Mouse (Mus musculus) olfactory bulb, adult 2 months (tissue): Measurements from ENCODE around the gene Tmbim4.

ENCODE experiments used
- CTCF ChIP-seq: fragments of 200-500 bp; IDR thresholded peaks from 2 replicates; pipeline ENCODE4 v1.5.1; 2012; ENCODE audit warnings: low read depth, mild to moderate bottlenecking, low read length, moderate library complexity; ENCODE audit not compliant: insufficient read depth
- POLR2A ChIP-seq: fragments of 200-500 bp; IDR thresholded peaks from 2 replicates; pipeline ENCODE4 v1.6.1; 2012; ENCODE audit warnings: mild to moderate bottlenecking, low read depth, low read length, moderate library complexity; ENCODE audit not compliant: insufficient read depth

GRCm38 (mm10) chr10:120174192-120174705 lies 27.1 kb upstream of the Tmbim4 start:
- TF ChIP-seq POLR2A = no peak
- no peak for TF ChIP-seq CTCF
